Mouse (Mus musculus) ES-Bruce4 (cell line): ENCODE results near the gene Sez6l2.

Experiments
- CTCF ChIP-seq: IDR thresholded peaks from one replicate; pipeline ENCODE4 v1.8.1; 2011; ENCODE audit warnings: low read depth, low read length
- EP300 ChIP-seq: IDR thresholded peaks from 2 replicates; pipeline ENCODE4 v1.6.1; 2011; ENCODE audit warnings: low read depth, low read length; ENCODE audit not compliant: insufficient read depth
- POLR2A ChIP-seq: IDR thresholded peaks from one replicate; pipeline ENCODE4 v1.8.1; 2011; ENCODE audit warnings: low read length; ENCODE audit not compliant: insufficient read depth

GRCm38 (mm10) chr7:126999568-126999967, 49.2 kb downstream of the Sez6l2 start:
- TF ChIP-seq CTCF (no peak), EP300 (no peak), POLR2A (no peak)
